In the genomic region with DNA sequence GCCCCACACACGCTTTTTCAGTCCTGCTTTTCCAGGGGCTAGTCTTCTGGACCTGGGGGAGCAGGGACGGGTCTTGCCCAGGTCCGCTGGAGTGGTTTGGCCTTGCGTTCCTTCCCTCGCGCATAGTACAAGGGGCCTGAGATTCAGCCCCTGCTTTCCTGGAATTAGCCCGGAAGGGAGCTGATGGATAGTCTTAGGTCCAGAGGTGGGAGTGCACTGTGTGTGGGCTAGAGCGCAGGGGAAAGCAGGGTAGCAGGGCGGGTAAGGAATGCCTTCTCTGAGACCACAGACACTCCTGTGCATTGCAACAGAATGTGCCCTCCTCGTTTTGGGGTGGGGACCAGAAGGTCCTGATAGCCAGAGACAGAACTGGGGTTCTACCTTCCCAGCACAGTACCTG, we compare ENCODE assay signal across 7 mouse cellular contexts. TPM values are rescaled to one million over a fixed set of nuclear protein-coding genes. Genes with fewer than 3 reads are reported as not detected.
DNase-seq lines count a peak whose midpoint lies in the region; ATAC-seq and TF ChIP-seq lines count a peak whose summit lies in the region.

No protein-coding gene starts in this region.

- H3K9me3 ChIP-seq in lung, embryonic 16.5 days (ENCODE audit: control insufficient read depth, low read length) = no peaks in the 10 kb centered on the region
- no peaks in the 10 kb centered on the region for H3K9me3 ChIP-seq in forebrain, embryonic 14.5 days (replicated peaks; ENCODE audit: control insufficient read depth, low read length)
- no peaks in the 10 kb centered on the region for H3K9me3 ChIP-seq in limb, embryonic 14.5 days (ENCODE audit: control insufficient read depth, low read length)
- H3K9me3 ChIP-seq in stomach, embryonic 14.5 days (ENCODE audit: control insufficient read depth, low read depth, low read length) = no peaks in the 10 kb centered on the region

- peak overlapping the region; percentile 52 for H3K9ac ChIP-seq in lung, embryonic 16.5 days (ENCODE audit: low read length)
- H3K9ac ChIP-seq in forebrain, embryonic 14.5 days (ENCODE audit: low read length) = peak overlapping the region; percentile 82
- H3K9ac ChIP-seq in limb, embryonic 14.5 days (ENCODE audit: low read depth, low read length, severe bottlenecking) = no peak overlapping the region
- H3K9ac ChIP-seq in stomach, embryonic 14.5 days (replicated peaks; ENCODE audit: low read depth, low read length) = no peak overlapping the region; the same call in 1 of the 2 replicates

- peak overlapping the region; percentile 71 for H3K4me3 ChIP-seq in lung, embryonic 16.5 days (ENCODE audit: low read length)
- H3K4me3 ChIP-seq in forebrain, embryonic 14.5 days (ENCODE audit: low read depth, low read length) = peak overlapping the region; percentile 51
- H3K4me3 ChIP-seq in limb, embryonic 14.5 days (replicated peaks; ENCODE audit: low read length) = peak overlapping the region; percentile 76
- H3K4me3 ChIP-seq in stomach, embryonic 14.5 days (ENCODE audit: low read depth, low read length) = peak overlapping the region; percentile 74

- peaks cover 24% of the 10 kb centered on the region for H3K4me1 ChIP-seq in lung, embryonic 16.5 days (replicated peaks; ENCODE audit: control insufficient read depth, insufficient read depth, low read length)
- H3K4me1 ChIP-seq in forebrain, embryonic 14.5 days (ENCODE audit: control insufficient read depth, insufficient read depth, low read length) = peaks cover 15% of the 10 kb centered on the region
- peaks cover 46% of the 10 kb centered on the region for H3K4me1 ChIP-seq in limb, embryonic 14.5 days (ENCODE audit: control insufficient read depth, insufficient read depth, low read length)
- peaks cover 36% of the 10 kb centered on the region for H3K4me1 ChIP-seq in stomach, embryonic 14.5 days (ENCODE audit: control insufficient read depth, insufficient read depth, low read length)

- H3K27me3 ChIP-seq in lung, embryonic 16.5 days (ENCODE audit: control insufficient read depth, insufficient read depth, low read depth, low read length) = no peaks in the 10 kb centered on the region
- no peaks in the 10 kb centered on the region for H3K27me3 ChIP-seq in forebrain, embryonic 14.5 days (replicated peaks; ENCODE audit: control insufficient read depth, insufficient read depth, low read length)
- H3K27me3 ChIP-seq in limb, embryonic 14.5 days (ENCODE audit: control insufficient read depth, insufficient read depth, low read length) = no peaks in the 10 kb centered on the region
- no peaks in the 10 kb centered on the region for H3K27me3 ChIP-seq in stomach, embryonic 14.5 days (ENCODE audit: control insufficient read depth, insufficient read depth, low read length)

- peak overlapping the region; percentile 67 for H3K4me2 ChIP-seq in lung, embryonic 16.5 days (ENCODE audit: low read depth, low read length)
- H3K4me2 ChIP-seq in forebrain, embryonic 14.5 days (ENCODE audit: low read length) = peak overlapping the region; percentile 83
- H3K4me2 ChIP-seq in limb, embryonic 14.5 days (replicated peaks; ENCODE audit: low read depth, low read length, severe bottlenecking) = peak overlapping the region; percentile 79; the same call in 1 of the 2 replicates
- peak overlapping the region; percentile 88 for H3K4me2 ChIP-seq in stomach, embryonic 14.5 days (replicated peaks; ENCODE audit: low read depth, low read length)

- no peak for DNase-seq in lung, adult 18-20 months
- no peak for DNase-seq in forebrain, embryonic 14.5 days (ENCODE audit: low spot score)
- no peak for DNase-seq in limb, embryonic 14.5 days (ENCODE audit: low spot score)
- no peak for DNase-seq in cerebellum, postnatal 25 days
- no peak for DNase-seq in Muller cell, postnatal 12 days (ENCODE audit: inconsistent ontology term)

- peaks cover 5% of the 10 kb centered on the region for H3K36me3 ChIP-seq in lung, embryonic 16.5 days (ENCODE audit: control insufficient read depth, insufficient read depth, low read length)
- H3K36me3 ChIP-seq in forebrain, embryonic 14.5 days (ENCODE audit: control insufficient read depth, insufficient read depth, low read length) = peaks cover 13% of the 10 kb centered on the region
- peaks cover 30% of the 10 kb centered on the region for H3K36me3 ChIP-seq in limb, embryonic 14.5 days (ENCODE audit: control insufficient read depth, insufficient read depth, low read length)
- peaks cover 15% of the 10 kb centered on the region for H3K36me3 ChIP-seq in stomach, embryonic 14.5 days (ENCODE audit: control insufficient read depth, insufficient read depth, low read length)

- 25% methylated on average over 10 of the region's 10 CpGs for WGBS in lung, embryonic 16.5 days
- 44% methylated on average over 10 of the region's 10 CpGs for WGBS in forebrain, embryonic 14.5 days
- WGBS in limb, embryonic 14.5 days = 36% methylated on average over 10 of the region's 10 CpGs
- WGBS in stomach, embryonic 14.5 days = 17% methylated on average over 10 of the region's 10 CpGs

- H3K27ac ChIP-seq in lung, embryonic 16.5 days (ENCODE audit: low read length) = peak overlapping the region; percentile 33; the same call in 1 of the 2 replicates
- peak overlapping the region; percentile 14; the same call in 1 of the 2 replicates for H3K27ac ChIP-seq in forebrain, embryonic 14.5 days (ENCODE audit: low read depth, low read length)
- H3K27ac ChIP-seq in limb, embryonic 14.5 days (replicated peaks; ENCODE audit: low read depth, low read length) = peak overlapping the region; percentile 50; the same call in 1 of the 2 replicates
- peak overlapping the region; percentile 74; the same call in 1 of the 2 replicates for H3K27ac ChIP-seq in stomach, embryonic 14.5 days (ENCODE audit: low read length)

- no peak for TF ChIP-seq POLR2A in limb, embryonic 14.5 days (IDR thresholded peaks at IDR 0.05; ENCODE audit: borderline replicate concordance, extremely low read depth, insufficient read depth, insufficient read length)

- ATAC-seq in lung, embryonic 16.5 days (ENCODE audit: low read depth) = peak; percentile 18; the same call in 1 of the 2 replicates
- peak; percentile 30 for ATAC-seq in forebrain, embryonic 14.5 days
- ATAC-seq in limb, embryonic 14.5 days (ENCODE audit: low FRiP score, low read depth) = peak; percentile 0; the same call in 1 of the 2 replicates
- ATAC-seq in stomach, embryonic 14.5 days (ENCODE audit: insufficient number of reproducible peaks, insufficient read depth, low FRiP score, low read depth) = peak; percentile 14; the same call in 1 of the 2 replicates

RNA-seq across cellular contexts. Expression of a gene that starts 0.4 kb away (rescaled TPM):
- 279 and 290 TPM in 2 replicates for polyA plus RNA-seq in lung, embryonic 16.5 days (2015; fragmentation: Nextera tagmentation; extraction: Ambion mirVana)
- 200 and 247 TPM in 2 replicates for polyA plus RNA-seq in forebrain, embryonic 14.5 days (2014; fragmentation: Nextera tagmentation; extraction: Ambion mirVana)
- 199 and 217 TPM in 2 replicates for polyA plus RNA-seq in limb, embryonic 14.5 days (2012; rRNA removed)
- 348 and 382 TPM in 2 replicates for polyA plus RNA-seq in limb, embryonic 14.5 days (2014; fragmentation: Nextera tagmentation; extraction: Ambion mirVana)
- polyA plus RNA-seq in stomach, embryonic 14.5 days (2014; fragmentation: Nextera tagmentation; extraction: Ambion mirVana) = 394 and 436 TPM in 2 replicates

RNA-seq across cellular contexts. Expression of a gene that starts 9.3 kb away (rescaled TPM):
- 39.1 and 41.1 TPM in 2 replicates for polyA plus RNA-seq in lung, embryonic 16.5 days (2015; fragmentation: Nextera tagmentation; extraction: Ambion mirVana)
- 12.8 and 13.4 TPM in 2 replicates for polyA plus RNA-seq in forebrain, embryonic 14.5 days (2014; fragmentation: Nextera tagmentation; extraction: Ambion mirVana)
- polyA plus RNA-seq in limb, embryonic 14.5 days (2012; rRNA removed) = 79.0 and 103 TPM in 2 replicates
- 34.0 and 34.2 TPM in 2 replicates for polyA plus RNA-seq in limb, embryonic 14.5 days (2014; fragmentation: Nextera tagmentation; extraction: Ambion mirVana)
- polyA plus RNA-seq in stomach, embryonic 14.5 days (2014; fragmentation: Nextera tagmentation; extraction: Ambion mirVana) = 34.8 and 36.4 TPM in 2 replicates

RNA-seq across cellular contexts. Expression of a gene that starts 26.0 kb away (rescaled TPM):
- 23.3 and 30.0 TPM in 2 replicates for polyA plus RNA-seq in lung, embryonic 16.5 days (2015; fragmentation: Nextera tagmentation; extraction: Ambion mirVana)
- 1.2 and 1.6 TPM in 2 replicates for polyA plus RNA-seq in forebrain, embryonic 14.5 days (2014; fragmentation: Nextera tagmentation; extraction: Ambion mirVana)
- 93.3 and 120 TPM in 2 replicates for polyA plus RNA-seq in limb, embryonic 14.5 days (2012; rRNA removed)
- 20.4 and 20.7 TPM in 2 replicates for polyA plus RNA-seq in limb, embryonic 14.5 days (2014; fragmentation: Nextera tagmentation; extraction: Ambion mirVana)
- polyA plus RNA-seq in stomach, embryonic 14.5 days (2014; fragmentation: Nextera tagmentation; extraction: Ambion mirVana) = 15.6 and 24.2 TPM in 2 replicates

RNA-seq across cellular contexts. Expression of a gene that starts 34.1 kb away (rescaled TPM):
- 15.0 and 15.2 TPM in 2 replicates for polyA plus RNA-seq in lung, embryonic 16.5 days (2015; fragmentation: Nextera tagmentation; extraction: Ambion mirVana)
- polyA plus RNA-seq in forebrain, embryonic 14.5 days (2014; fragmentation: Nextera tagmentation; extraction: Ambion mirVana) = 3.5 and 4.3 TPM in 2 replicates
- 14.7 and 17.1 TPM in 2 replicates for polyA plus RNA-seq in limb, embryonic 14.5 days (2012; rRNA removed)
- 12.0 and 12.7 TPM in 2 replicates for polyA plus RNA-seq in limb, embryonic 14.5 days (2014; fragmentation: Nextera tagmentation; extraction: Ambion mirVana)
- 12.6 and 14.6 TPM in 2 replicates for polyA plus RNA-seq in stomach, embryonic 14.5 days (2014; fragmentation: Nextera tagmentation; extraction: Ambion mirVana)

RNA-seq across cellular contexts. Expression of a gene that starts 34.3 kb away (rescaled TPM):
- 48.0 and 62.6 TPM in 2 replicates for polyA plus RNA-seq in lung, embryonic 16.5 days (2015; fragmentation: Nextera tagmentation; extraction: Ambion mirVana)
- polyA plus RNA-seq in forebrain, embryonic 14.5 days (2014; fragmentation: Nextera tagmentation; extraction: Ambion mirVana) = 111 and 150 TPM in 2 replicates
- 96.8 and 129 TPM in 2 replicates for polyA plus RNA-seq in limb, embryonic 14.5 days (2012; rRNA removed)
- 70.2 and 70.5 TPM in 2 replicates for polyA plus RNA-seq in limb, embryonic 14.5 days (2014; fragmentation: Nextera tagmentation; extraction: Ambion mirVana)
- polyA plus RNA-seq in stomach, embryonic 14.5 days (2014; fragmentation: Nextera tagmentation; extraction: Ambion mirVana) = 55.9 and 66.9 TPM in 2 replicates

Comparison
In these comparisons a context has a peak if more than half of its experiments do, and no peak if none do; other contexts are left out.
1. H3K27ac ChIP-seq: peak in every context shown above with its lines; median percentile 74 in stomach, embryonic 14.5 days; 50 in limb, embryonic 14.5 days; 33 in lung, embryonic 16.5 days; 14 in forebrain, embryonic 14.5 days.
2. H3K9ac ChIP-seq: peak in lung, embryonic 16.5 days (single experiment) and forebrain, embryonic 14.5 days (single experiment); none in limb, embryonic 14.5 days (single experiment) and stomach, embryonic 14.5 days (single experiment).
3. Peak in every context shown above with its lines, with median percentiles within 50 percentile points of each other: ATAC-seq, H3K4me2 ChIP-seq and H3K4me3 ChIP-seq.